1 mouse cellular context compared by ENCODE assay signal in the genomic region with DNA sequence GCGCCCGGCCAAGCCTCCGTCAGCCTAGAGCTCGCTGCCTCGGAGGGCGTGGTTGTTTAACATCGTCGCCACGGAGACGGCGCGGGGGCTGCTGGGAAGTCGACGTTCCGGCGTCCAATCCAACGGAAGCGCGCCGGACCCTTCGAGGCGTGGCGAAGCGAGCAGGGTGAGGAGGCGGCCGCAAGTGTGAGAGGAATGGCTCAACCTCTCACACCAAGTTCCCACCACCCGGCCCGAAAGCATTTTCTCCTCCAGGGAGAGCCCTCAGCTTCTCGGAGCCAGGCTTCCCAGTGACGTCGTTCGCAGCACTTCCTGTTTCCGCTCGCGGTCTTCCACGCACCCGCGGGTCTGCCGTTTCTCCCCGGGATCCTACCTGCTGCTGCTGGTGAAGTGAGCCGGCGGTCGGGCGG.
A peak's percentile ranks its signal among the peaks of the same experiment; 100 is the strongest.
TF ChIP-seq lines count a peak whose summit lies in the region.

TSS of gene Aste1 (plus strand) at position 175 of the 410 bp plus-strand sequence.
TSS of gene Nek11 (minus strand) at position 307 of the 410 bp plus-strand sequence.

TF ChIP-seq in CH12.LX, 34 proteins besides CTCF, POLR2A, EP300 and RAD21 (continued from another document):
- TF ChIP-seq JUND (conservative IDR thresholded peaks at IDR 0.05; ENCODE audit: low read depth, low read length), result no peak
- TF ChIP-seq SIN3A (IDR thresholded peaks at IDR 0.05; ENCODE audit: low read length), result peak; percentile 91
- TF ChIP-seq E2F4 (IDR thresholded peaks at IDR 0.05; ENCODE audit: insufficient replicate concordance, low read depth, low read length), result no peak
- TF ChIP-seq MAX (IDR thresholded peaks at IDR 0.05; ENCODE audit: low read length), result peak; percentile 60; the same call in 1 of the 2 replicates
